Mouse (Mus musculus): ENCODE measurements around the gene Snapc2. TPM values are rescaled to one million over a fixed set of nuclear protein-coding genes. Genes with fewer than 3 reads are reported as not detected.
"Not testable (repeated sequence)": the region's sequence is repeated elsewhere in the genome, so short reads cannot be mapped to it uniquely, and the experiment has no call there.

The Snapc2 gene
- polyA plus RNA-seq, 1 experiment from 2014 or later = 46.0 TPM

GRCm38 (mm10) chr8:4239193-4239890 is 13.5 kb upstream of the Snapc2 start:
- no peaks in the 10 kb centered on the region for H3K27me3 ChIP-seq (replicated peaks)
- peaks cover 25% of the 10 kb centered on the region for H3K36me3 ChIP-seq
- no peaks in the 10 kb centered on the region for H3K9me3 ChIP-seq
- H3K27ac ChIP-seq = peak overlapping the region; percentile 93
- H3K4me2 ChIP-seq (replicated peaks) = peak overlapping the region; percentile 79
- 12% methylated on average over 19 of the region's 19 CpGs for WGBS
- peak overlapping the region; percentile 74 for H3K9ac ChIP-seq
- H3K4me3 ChIP-seq (replicated peaks) = peak overlapping the region; percentile 67
- ATAC-seq = peak; percentile 50
- peaks cover 22% of the 10 kb centered on the region for H3K4me1 ChIP-seq (replicated peaks)

- Histone ChIP-seq H3K4me3 (replicated peaks) (no peak overlapping the region), H3K9ac (no peak overlapping the region), H3K27me3 (replicated peaks) (no peaks in the 10 kb centered on the region), H3K4me2 (replicated peaks) (no peak overlapping the region), H3K27ac (no peak overlapping the region), H3K36me3 (peaks cover 58% of the 10 kb centered on the region), H3K4me1 (replicated peaks) (peaks cover 23% of the 10 kb centered on the region), H3K9me3 (no peaks in the 10 kb centered on the region)
- WGBS = 90% methylated on average over 5 of the region's 5 CpGs
- no peak for ATAC-seq
Measured at GRCm38 (mm10) chr8:4245061-4245460, 7.8 kb upstream of the Snapc2 start.

GRCm38 (mm10) chr8:4245737-4246136 is 7.1 kb upstream of the Snapc2 start:
- H3K27me3 ChIP-seq (replicated peaks) = no peaks in the 10 kb centered on the region
- H3K4me3 ChIP-seq (replicated peaks) = no peak overlapping the region
- no peak overlapping the region for H3K9ac ChIP-seq
- no peak overlapping the region for H3K4me2 ChIP-seq (replicated peaks)
- H3K27ac ChIP-seq = no peak overlapping the region
- H3K9me3 ChIP-seq = no peaks in the 10 kb centered on the region
- H3K4me1 ChIP-seq (replicated peaks) = peaks cover 21% of the 10 kb centered on the region
- peaks cover 58% of the 10 kb centered on the region for H3K36me3 ChIP-seq
- WGBS = 87% methylated on average over 13 of the region's 13 CpGs
- ATAC-seq = no peak

DNA sequence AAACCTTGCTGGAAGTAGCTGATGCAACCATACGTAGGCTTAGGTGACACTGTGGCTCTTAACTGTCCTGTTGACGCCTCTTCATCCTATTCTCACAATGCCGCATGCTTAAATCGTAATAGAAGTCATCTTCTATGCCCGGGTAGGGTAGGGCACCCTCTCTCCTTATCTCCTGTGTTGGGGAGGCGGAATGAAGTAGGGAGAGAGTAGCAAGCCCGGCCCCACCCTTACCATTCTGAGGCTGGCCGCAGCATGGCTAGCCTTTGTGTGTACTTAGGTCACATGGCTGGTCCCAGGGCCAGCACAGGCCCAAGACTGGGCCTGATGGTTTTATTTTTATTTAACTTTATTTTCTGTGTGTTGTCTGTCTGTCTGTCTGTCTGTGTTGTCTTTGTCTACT is 5.6 kb upstream of the Snapc2 start:
- 83% methylated on average over 8 of the region's 8 CpGs for WGBS
- Histone ChIP-seq H3K27me3 (replicated peaks) (no peaks in the 10 kb centered on the region), H3K4me1 (replicated peaks) (peaks cover 14% of the 10 kb centered on the region), H3K9me3 (no peaks in the 10 kb centered on the region), H3K36me3 (peaks cover 52% of the 10 kb centered on the region), H3K9ac (no peak overlapping the region), H3K4me2 (replicated peaks) (no peak overlapping the region), H3K4me3 (replicated peaks) (no peak overlapping the region), H3K27ac (no peak overlapping the region)
- ATAC-seq = no peak

DNA sequence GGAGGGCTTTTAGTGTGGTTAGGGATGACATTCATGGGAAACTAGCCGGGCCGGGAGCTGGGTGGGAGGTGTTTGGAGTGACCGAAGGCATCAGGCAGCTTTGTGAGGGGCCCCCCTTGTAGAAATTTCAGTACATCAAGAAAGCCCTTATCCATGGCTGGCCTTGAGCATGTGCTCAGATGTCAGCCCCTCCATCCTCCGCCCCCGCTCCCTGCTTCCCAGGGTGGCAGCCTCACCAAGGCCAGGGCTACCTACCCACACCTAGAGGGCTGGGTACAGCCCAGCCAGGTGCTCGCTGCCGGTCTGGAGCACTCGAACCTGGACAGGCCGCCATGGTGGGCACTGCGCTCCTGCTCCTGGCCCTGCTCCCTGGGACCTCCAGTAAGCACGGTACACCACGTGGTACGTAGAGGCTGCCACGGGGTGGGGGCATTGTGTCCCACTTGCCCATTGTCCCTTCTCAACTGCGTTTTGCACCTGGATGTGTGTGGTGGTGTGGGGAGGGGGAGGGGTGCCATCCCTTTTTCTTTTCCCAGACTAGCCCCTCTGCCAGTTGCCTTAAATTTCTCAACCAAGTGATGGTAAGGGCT is 4.8 kb upstream of the Snapc2 start, which contains the start of gene Tgfbr3l:
Tgfbr3l (plus strand) TSS at position 264 of the 590 bp plus-strand sequence.
- H3K9ac ChIP-seq = no peak within 1 kb of the TSS
- WGBS = 77% methylated on average over 15 of the region's 15 CpGs
- no peak for ATAC-seq
- H3K4me2 ChIP-seq (replicated peaks) = peak within 1 kb of the TSS; percentile 14; the same call in 1 of the 2 replicates
- peaks cover 46% of the 10 kb centered on the region for H3K36me3 ChIP-seq
- H3K4me1 ChIP-seq (replicated peaks) = peaks cover 19% of the 10 kb centered on the region
- H3K27ac ChIP-seq = 0 out of 2 replicates have a peak within 1 kb of the TSS, but pooled peaks have one; percentile 27
- no peaks in the 10 kb centered on the region for H3K27me3 ChIP-seq (replicated peaks)
- no peak within 1 kb of the TSS for H3K4me3 ChIP-seq (replicated peaks)
- no peaks in the 10 kb centered on the region for H3K9me3 ChIP-seq

DNA sequence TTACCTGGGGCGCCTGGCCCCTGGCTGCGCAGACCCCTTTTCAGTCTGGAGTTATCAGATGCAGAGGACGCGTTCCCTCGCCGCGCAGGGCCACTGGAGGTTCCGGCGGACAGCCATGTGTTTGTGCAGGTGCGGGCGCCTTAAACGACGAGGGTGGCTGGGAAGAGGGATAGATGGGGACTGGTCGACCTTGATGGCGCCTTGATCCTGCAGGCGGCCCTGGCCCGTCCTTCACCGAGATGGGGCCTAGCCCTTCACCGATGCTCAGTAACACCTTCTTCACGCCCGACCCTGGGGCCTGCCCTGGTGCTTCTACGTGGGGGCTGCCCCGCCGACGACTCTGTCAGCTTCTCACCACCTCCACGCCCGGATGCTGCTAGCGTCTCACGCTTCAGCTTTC is 3.7 kb upstream of the Snapc2 start:
- H3K9ac ChIP-seq = no peak overlapping the region
- 20% methylated on average over 29 of the region's 29 CpGs for WGBS
- H3K4me2 ChIP-seq (replicated peaks) = peak overlapping the region; percentile 14; the same call in 1 of the 2 replicates
- no peaks in the 10 kb centered on the region for H3K9me3 ChIP-seq
- no peak for ATAC-seq
- peaks cover 23% of the 10 kb centered on the region for H3K4me1 ChIP-seq (replicated peaks)
- no peaks in the 10 kb centered on the region for H3K27me3 ChIP-seq (replicated peaks)
- H3K27ac ChIP-seq = peak overlapping the region; percentile 27; the same call in 1 of the 2 replicates
- no peak overlapping the region for H3K4me3 ChIP-seq (replicated peaks)
- H3K36me3 ChIP-seq = peaks cover 34% of the 10 kb centered on the region

- H3K27ac ChIP-seq = no peak overlapping the region
- no peaks in the 10 kb centered on the region for H3K9me3 ChIP-seq
- no peak overlapping the region for H3K4me3 ChIP-seq (replicated peaks)
- ATAC-seq = peak; percentile 18; the same call in 1 of the 2 replicates
- no peak overlapping the region for H3K9ac ChIP-seq
- H3K36me3 ChIP-seq = peaks cover 33% of the 10 kb centered on the region
- no peak overlapping the region for H3K4me2 ChIP-seq (replicated peaks)
- no peaks in the 10 kb centered on the region for H3K27me3 ChIP-seq (replicated peaks)
- WGBS = 39% methylated on average over 26 of the region's 26 CpGs
- H3K4me1 ChIP-seq (replicated peaks) = peaks cover 23% of the 10 kb centered on the region
Measured at GRCm38 (mm10) chr8:4250306-4250970, 2.4 kb upstream of the Snapc2 start.

- ATAC-seq = 0 out of 2 replicates have a peak, but pooled peaks have one; percentile 0
- peak overlapping the region; percentile 77 for H3K4me2 ChIP-seq (replicated peaks)
- peaks cover 22% of the 10 kb centered on the region for H3K36me3 ChIP-seq
- peak overlapping the region; percentile 28; the same call in 1 of the 2 replicates for H3K27ac ChIP-seq
- no peaks in the 10 kb centered on the region for H3K9me3 ChIP-seq
- 45% methylated on average over 8 of the region's 8 CpGs for WGBS
- no peaks in the 10 kb centered on the region for H3K27me3 ChIP-seq (replicated peaks)
- H3K4me3 ChIP-seq (replicated peaks) = peak overlapping the region; percentile 99
- peaks cover 27% of the 10 kb centered on the region for H3K4me1 ChIP-seq (replicated peaks)
- peak overlapping the region; percentile 98; the same call in 1 of the 2 replicates for H3K9ac ChIP-seq
Measured at GRCm38 (mm10) chr8:4252116-4252760, 642 bp upstream of the Snapc2 start.

- Histone ChIP-seq H3K27ac (0 out of 2 replicates have a peak overlapping the region, but pooled peaks have one; percentile 29), H3K9ac (no peak overlapping the region; the same call in 1 of the 2 replicates), H3K4me1 (replicated peaks) (peaks cover 39% of the 10 kb centered on the region), H3K4me2 (replicated peaks) (peak overlapping the region; percentile 77), H3K4me3 (replicated peaks) (peak overlapping the region; percentile 99), H3K27me3 (replicated peaks) (no peaks in the 10 kb centered on the region), H3K9me3 (no peaks in the 10 kb centered on the region), H3K36me3 (peaks cover 21% of the 10 kb centered on the region)
- WGBS = 58% methylated on average over 6 of the region's 6 CpGs
- no peak for ATAC-seq
Measured at GRCm38 (mm10) chr8:4254001-4254400, 1.1 kb downstream of the Snapc2 start.

DNA sequence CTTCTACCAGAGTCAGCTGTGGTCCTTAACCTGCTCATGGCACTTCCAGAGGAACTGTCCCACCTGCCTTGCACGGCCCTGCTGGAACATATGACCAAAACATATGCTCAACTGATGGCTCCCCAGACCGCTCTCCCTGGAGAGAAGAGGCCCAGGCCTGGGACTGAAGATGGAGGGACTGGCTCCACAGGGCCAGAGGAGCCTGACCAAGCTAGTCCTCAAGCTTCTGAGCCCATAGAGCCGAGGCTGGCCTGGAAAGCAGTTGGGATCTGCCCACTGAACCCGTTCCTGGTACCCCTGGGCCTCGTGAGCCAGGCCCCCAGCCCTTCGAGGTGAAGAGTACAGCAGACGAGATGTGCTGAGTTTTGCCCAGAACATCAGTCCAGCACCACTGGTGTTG is 2.6 kb downstream of the Snapc2 start:
- H3K4me2 ChIP-seq (replicated peaks); H3K9ac ChIP-seq; H3K27me3 ChIP-seq (replicated peaks); H3K4me3 ChIP-seq (replicated peaks); ATAC-seq; H3K9me3 ChIP-seq; H3K27ac ChIP-seq: not testable (repeated sequence)
- Histone ChIP-seq H3K36me3 (peaks cover 23% of the 10 kb centered on the region), H3K4me1 (replicated peaks) (peaks cover 40% of the 10 kb centered on the region)
- WGBS = 84% methylated on average over 7 of the region's 7 CpGs

DNA sequence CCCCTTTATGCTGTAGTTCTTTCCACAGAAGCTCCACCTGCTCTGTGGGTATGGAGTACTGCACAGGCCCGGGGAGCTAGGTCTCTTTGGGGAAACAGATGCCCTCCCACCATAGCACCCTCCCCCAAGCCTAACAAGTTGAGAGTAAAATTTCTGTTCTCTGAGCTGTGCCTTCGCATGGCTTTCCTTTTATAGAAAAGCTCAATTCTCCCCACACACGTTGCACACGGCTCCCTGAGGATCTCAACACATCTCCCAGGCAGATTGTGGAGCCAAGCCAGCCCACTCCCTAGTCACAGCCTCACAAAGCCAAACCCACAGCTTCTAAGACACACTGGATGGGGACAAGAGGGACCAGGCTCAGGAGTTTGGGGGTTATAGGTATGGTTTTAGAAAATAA is 4.0 kb downstream of the Snapc2 start:
- H3K4me1 ChIP-seq (replicated peaks) = peaks cover 37% of the 10 kb centered on the region
- ATAC-seq = no peak
- H3K27me3 ChIP-seq (replicated peaks) = no peaks in the 10 kb centered on the region
- peaks cover 32% of the 10 kb centered on the region for H3K36me3 ChIP-seq
- H3K27ac ChIP-seq = peak overlapping the region; percentile 73; the same call in 1 of the 2 replicates
- no peak overlapping the region for H3K9ac ChIP-seq
- no peak overlapping the region for H3K4me3 ChIP-seq (replicated peaks)
- 0 out of 2 replicates have a peak overlapping the region, but pooled peaks have one; percentile 87 for H3K4me2 ChIP-seq (replicated peaks)
- H3K9me3 ChIP-seq = no peaks in the 10 kb centered on the region
- WGBS = 55% methylated on average over 4 of the region's 4 CpGs

- Histone ChIP-seq H3K27ac (peak overlapping the region; percentile 73; the same call in 1 of the 2 replicates), H3K9me3 (no peaks in the 10 kb centered on the region), H3K4me1 (replicated peaks) (peaks cover 34% of the 10 kb centered on the region), H3K27me3 (replicated peaks) (no peaks in the 10 kb centered on the region), H3K4me3 (replicated peaks) (no peak overlapping the region), H3K36me3 (peaks cover 34% of the 10 kb centered on the region), H3K4me2 (replicated peaks) (peak overlapping the region; percentile 87), H3K9ac (0 out of 2 replicates have a peak overlapping the region, but pooled peaks have one; percentile 65)
- no peak for ATAC-seq
- 82% methylated on average over 4 of the region's 4 CpGs for WGBS
Measured at GRCm38 (mm10) chr8:4257350-4257749, 4.5 kb downstream of the Snapc2 start.
